Mouse (Mus musculus) thymus, adult 2 months (tissue): ENCODE data around the gene Nampt.

Source experiments
- CTCF ChIP-seq: fragments of 200-500 bp; IDR thresholded peaks from 2 replicates; pipeline ENCODE4 v1.5.1; 2012; ENCODE audit warnings: mild to moderate bottlenecking, control low read depth, low read length, moderate library complexity, borderline replicate concordance; ENCODE audit not compliant: control insufficient read depth, poor library complexity, insufficient read depth; ENCODE audit errors: extremely low read depth
- POLR2A ChIP-seq: fragments of 200-500 bp; IDR thresholded peaks from 2 replicates; pipeline ENCODE4 v1.6.1; 2012; ENCODE audit warnings: mild to moderate bottlenecking, low read length, control low read depth, moderate library complexity; ENCODE audit not compliant: control insufficient read depth, poor library complexity, insufficient read depth; ENCODE audit errors: extremely low read depth

DNA sequence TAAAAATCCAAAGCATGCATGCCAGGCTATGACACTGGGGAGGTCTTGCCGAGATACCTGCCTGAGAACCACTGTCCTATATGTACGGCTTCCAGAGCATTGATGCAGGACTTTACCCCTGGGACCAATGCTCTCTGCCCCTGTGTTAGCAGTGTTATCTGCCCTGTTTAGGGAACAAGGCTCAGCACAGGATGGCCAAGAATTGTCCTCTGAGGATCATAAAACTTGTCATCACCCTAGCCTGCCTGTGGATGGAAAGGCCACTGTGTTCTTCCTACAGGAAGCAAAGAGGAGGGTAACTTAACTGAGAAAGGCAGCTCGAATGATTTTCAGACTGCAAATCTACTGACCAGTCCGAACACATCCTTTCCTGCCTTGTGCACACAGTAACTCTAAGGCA is 36.1 kb downstream of the Nampt start:
- TF ChIP-seq CTCF (no peak), POLR2A (no peak)
